Mouse (Mus musculus) forebrain, embryonic 11.5 days (tissue): ENCODE measurements around the gene Lyzl6. TPM values are rescaled to one million over a fixed set of nuclear protein-coding genes. Genes with fewer than 3 reads are reported as not detected.

Experiments
- ATAC-seq: fragments of 200-750 bp; cut with Nextera tagmentation; replicated peaks from 2 replicates; pipeline ENCODE4 v1.8.0; 2017; ENCODE audit warnings: moderate TSS enrichment; ENCODE audit not compliant: low FRiP score
- DNase-seq: peaks from one replicate; pipeline ENCODE4 v3.0.0-alpha.2; 2017; ENCODE audit warnings: low spot score
- H3K27ac ChIP-seq: fragments of 300-500 bp; sonication (generic); 2 replicates; pipeline ENCODE4 v1.5.1; 2014; ENCODE audit warnings: low read depth, low read length
- H3K27me3 ChIP-seq: fragments of 300-500 bp; sonication (generic); 2 replicates; pipeline ENCODE4 v1.6.1; 2014; ENCODE audit warnings: mild to moderate bottlenecking, low read length, mixed read lengths; ENCODE audit not compliant: control insufficient read depth, insufficient read depth
- H3K36me3 ChIP-seq: fragments of 300-500 bp; sonication (generic); 2 replicates; pipeline ENCODE4 v1.6.1; 2014; ENCODE audit warnings: mild to moderate bottlenecking, low read length, moderate library complexity, mixed read lengths; ENCODE audit not compliant: control insufficient read depth, insufficient read depth
- H3K4me1 ChIP-seq: fragments of 300-500 bp; sonication (generic); replicated peaks from 2 replicates; pipeline ENCODE4 v1.6.1; 2014; ENCODE audit warnings: low read length, mixed read lengths; ENCODE audit not compliant: control insufficient read depth, insufficient read depth
- H3K4me2 ChIP-seq: fragments of 300-500 bp; sonication (generic); 2 replicates; pipeline ENCODE4 v1.6.1; 2014; ENCODE audit warnings: low read depth, mild to moderate bottlenecking, low read length, moderate library complexity, mixed read lengths; ENCODE audit not compliant: severe bottlenecking
- H3K4me3 ChIP-seq: fragments of 300-500 bp; sonication (generic); 2 replicates; pipeline ENCODE4 v1.5.1; 2014; ENCODE audit warnings: low read depth, low read length
- H3K9ac ChIP-seq: fragments of 300-500 bp; sonication (generic); 2 replicates; pipeline ENCODE4 v1.6.1; 2014; ENCODE audit warnings: low read length
- H3K9me3 ChIP-seq: fragments of 300-500 bp; sonication (generic); 2 replicates; pipeline ENCODE4 v1.6.1; 2016; ENCODE audit warnings: low read length, mixed read lengths; ENCODE audit not compliant: control insufficient read depth
- WGBS: fragments of 180-500 bp; shearing (Covaris S2); extraction: QIAGEN DNeasy Blood & Tissue Kit; methylation state at CpG from one replicate; pipeline ENCODE4 v1.1.7; 2014; 5-methylcytosine and 5-hydroxymethylcytosine counted together
- polyA plus RNA-seq: library from polyadenylated mRNA; unstranded; fragments of >200 nt; fragmentation: Nextera tagmentation; extraction: Ambion mirVana; gene quantifications from 2 replicates; pipeline ENCODE4 v1.2.1, GENCODE M21; 2014

Lyzl6 gene
- polyA plus RNA-seq, 1 experiment from 2014 or later = not detected

GRCm38 (mm10) chr11:103665695-103666094 is 27.0 kb upstream of the Lyzl6 start:
- Histone ChIP-seq H3K9me3 (no peaks in the 10 kb centered on the region), H3K27me3 (no peaks in the 10 kb centered on the region; the same call in 1 of the 2 replicates), H3K36me3 (no peaks in the 10 kb centered on the region), H3K4me1 (peaks cover 4% of the 10 kb centered on the region), H3K27ac (no peak overlapping the region), H3K4me3 (no peak overlapping the region), H3K9ac (no peak overlapping the region), H3K4me2 (no peak overlapping the region)
- ATAC-seq (no peak), DNase-seq (no peak)
- WGBS = 33% methylated on average over 1 of the region's 1 CpGs

GRCm38 (mm10) chr11:103663119-103663518 is 24.4 kb upstream of the Lyzl6 start:
- 88% methylated on average over 8 of the region's 8 CpGs for WGBS

GRCm38 (mm10) chr11:103662546-103662945 is 23.9 kb upstream of the Lyzl6 start:
- no peak for DNase-seq
- Histone ChIP-seq H3K9ac (no peak overlapping the region), H3K4me1 (peaks cover 4% of the 10 kb centered on the region), H3K9me3 (no peaks in the 10 kb centered on the region), H3K4me3 (no peak overlapping the region), H3K27me3 (no peaks in the 10 kb centered on the region; the same call in 1 of the 2 replicates), H3K27ac (no peak overlapping the region), H3K36me3 (no peaks in the 10 kb centered on the region), H3K4me2 (no peak overlapping the region)
- no peak for ATAC-seq
- 90% methylated on average over 5 of the region's 5 CpGs for WGBS

More at GRCm38 (mm10) chr11:103663119-103663518, 24.4 kb upstream of the Lyzl6 start:
- H3K4me1 ChIP-seq = peaks cover 4% of the 10 kb centered on the region
- DNase-seq (no peak), ATAC-seq (no peak)
- no peak overlapping the region for H3K27ac ChIP-seq
- H3K4me3 ChIP-seq = no peak overlapping the region
- H3K4me2 ChIP-seq = no peak overlapping the region
- H3K9me3 ChIP-seq = no peaks in the 10 kb centered on the region
- H3K9ac ChIP-seq = no peak overlapping the region
- no peaks in the 10 kb centered on the region for H3K36me3 ChIP-seq
- H3K27me3 ChIP-seq = no peaks in the 10 kb centered on the region; the same call in 1 of the 2 replicates

- Histone ChIP-seq H3K27ac (no peak overlapping the region), H3K27me3 (no peaks in the 10 kb centered on the region; the same call in 1 of the 2 replicates), H3K4me2 (no peak overlapping the region), H3K4me1 (peaks cover 4% of the 10 kb centered on the region), H3K9me3 (no peaks in the 10 kb centered on the region), H3K9ac (no peak overlapping the region), H3K36me3 (no peaks in the 10 kb centered on the region), H3K4me3 (no peak overlapping the region)
- no peak for DNase-seq
- WGBS = 69% methylated on average over 4 of the region's 4 CpGs
- no peak for ATAC-seq
These were observed 23.2 kb upstream of the Lyzl6 start for GRCm38 (mm10) chr11:103661863-103662262.

GRCm38 (mm10) chr11:103658189-103658588 is 19.5 kb upstream of the Lyzl6 start:
- Histone ChIP-seq H3K36me3 (no peaks in the 10 kb centered on the region), H3K4me1 (no peaks in the 10 kb centered on the region), H3K4me2 (no peak overlapping the region), H3K9me3 (no peaks in the 10 kb centered on the region), H3K9ac (no peak overlapping the region), H3K27ac (no peak overlapping the region), H3K27me3 (peaks cover 8% of the 10 kb centered on the region), H3K4me3 (no peak overlapping the region)
- WGBS = 87% methylated on average over 7 of the region's 7 CpGs
- ATAC-seq = no peak
- no peak for DNase-seq

GRCm38 (mm10) chr11:103656520-103656919 is 17.8 kb upstream of the Lyzl6 start:
- H3K27me3 ChIP-seq = peaks cover 22% of the 10 kb centered on the region
- ATAC-seq = no peak
- no peaks in the 10 kb centered on the region for H3K36me3 ChIP-seq
- no peaks in the 10 kb centered on the region for H3K4me1 ChIP-seq
- H3K4me2 ChIP-seq = no peak overlapping the region
- 7% methylated on average over 3 of the region's 3 CpGs for WGBS
- H3K9me3 ChIP-seq = no peaks in the 10 kb centered on the region
- DNase-seq = peak; percentile 79
- no peak overlapping the region for H3K4me3 ChIP-seq
- no peak overlapping the region for H3K9ac ChIP-seq
- H3K27ac ChIP-seq = no peak overlapping the region

- WGBS = 79% methylated on average over 10 of the region's 10 CpGs
- Histone ChIP-seq H3K4me1 (peaks cover 8% of the 10 kb centered on the region; the same call in 1 of the 2 replicates), H3K4me3 (no peak overlapping the region), H3K27me3 (peaks cover 52% of the 10 kb centered on the region), H3K4me2 (no peak overlapping the region), H3K27ac (no peak overlapping the region), H3K9ac (no peak overlapping the region), H3K9me3 (no peaks in the 10 kb centered on the region), H3K36me3 (no peaks in the 10 kb centered on the region)
- ATAC-seq (no peak), DNase-seq (no peak)
These were observed 14.8 kb upstream of the Lyzl6 start for GRCm38 (mm10) chr11:103653359-103653965.

GRCm38 (mm10) chr11:103651426-103651825 is 12.7 kb upstream of the Lyzl6 start:
- H3K4me2 ChIP-seq = no peak overlapping the region
- peaks cover 66% of the 10 kb centered on the region for H3K27me3 ChIP-seq
- peaks cover 8% of the 10 kb centered on the region; the same call in 1 of the 2 replicates for H3K4me1 ChIP-seq
- 79% methylated on average over 6 of the region's 6 CpGs for WGBS
- H3K9me3 ChIP-seq = no peaks in the 10 kb centered on the region
- DNase-seq = no peak
- H3K9ac ChIP-seq = no peak overlapping the region
- ATAC-seq = no peak
- H3K27ac ChIP-seq = no peak overlapping the region
- H3K36me3 ChIP-seq = no peaks in the 10 kb centered on the region
- H3K4me3 ChIP-seq = no peak overlapping the region

- WGBS = 3% methylated on average over 37 of the region's 37 CpGs
- Histone ChIP-seq H3K4me2 (peak overlapping the region; percentile 43), H3K27me3 (peaks cover 66% of the 10 kb centered on the region), H3K27ac (no peak overlapping the region), H3K4me1 (peaks cover 8% of the 10 kb centered on the region; the same call in 1 of the 2 replicates), H3K4me3 (peak overlapping the region; percentile 19), H3K36me3 (no peaks in the 10 kb centered on the region), H3K9ac (no peak overlapping the region), H3K9me3 (no peaks in the 10 kb centered on the region)
- peak; percentile 66 for DNase-seq
- ATAC-seq = no peak
These were observed 11.3 kb upstream of the Lyzl6 start for GRCm38 (mm10) chr11:103649983-103650493.
